Mouse (Mus musculus) kidney, postnatal 0 days (tissue): ENCODE measurements at regions not wholly inside any gene's neighbourhood (a gene's known extent, or its start where the extent isn't known, plus 50 kb on each side); places are given as distances from the start of the nearest gene placed in this dataset.

ENCODE experiments used
- ATAC-seq: fragments of 200-750 bp; cut with Nextera tagmentation; replicated peaks from 2 replicates; pipeline ENCODE4 v1.8.0; 2017; ENCODE audit warnings: low read depth, moderate number of reproducible peaks, moderate TSS enrichment, moderate library complexity; ENCODE audit not compliant: low FRiP score
- DNase-seq: peaks from one replicate; pipeline ENCODE4 v3.0.0-alpha.2; 2016; ENCODE audit warnings: low spot score
- H3K27ac ChIP-seq: fragments of 300-500 bp; sonication (generic); 2 replicates; pipeline ENCODE4 v1.5.1; 2014; ENCODE audit warnings: mild to moderate bottlenecking
- H3K27me3 ChIP-seq: fragments of 300-500 bp; sonication (generic); 2 replicates; pipeline ENCODE4 v1.6.1; 2014; ENCODE audit warnings: low read length, mixed read lengths; ENCODE audit not compliant: insufficient read depth
- H3K36me3 ChIP-seq: fragments of 300-500 bp; sonication (generic); 2 replicates; pipeline ENCODE4 v1.6.1; 2014; ENCODE audit warnings: low read length, mixed read lengths; ENCODE audit not compliant: insufficient read depth
- H3K4me1 ChIP-seq: fragments of 300-500 bp; sonication (generic); replicated peaks from 2 replicates; pipeline ENCODE4 v1.6.1; 2014; ENCODE audit warnings: antibody characterized with exemption, low read length, mixed read lengths; ENCODE audit not compliant: insufficient read depth
- H3K4me2 ChIP-seq: fragments of 300-500 bp; sonication (generic); 2 replicates; pipeline ENCODE4 v1.6.1; 2014; ENCODE audit warnings: mild to moderate bottlenecking, low read length, moderate library complexity, mixed read lengths
- H3K4me3 ChIP-seq: fragments of 300-500 bp; sonication (generic); replicated peaks from 2 replicates; pipeline ENCODE4 v1.5.1; 2014; ENCODE audit warnings: low read depth, low read length
- H3K9ac ChIP-seq: fragments of 300-500 bp; sonication (generic); 2 replicates; pipeline ENCODE4 v1.6.1; 2014; ENCODE audit warnings: low read depth, low read length
- H3K9me3 ChIP-seq: fragments of 300-500 bp; sonication (generic); replicated peaks from 2 replicates; pipeline ENCODE4 v1.6.1; 2016; ENCODE audit warnings: low read length, inconsistent platforms, mixed read lengths
- CTCF ChIP-seq: IDR thresholded peaks from 2 replicates; pipeline ENCODE4 v1.5.1; 2016; ENCODE audit warnings: antibody characterized with exemption, low read depth, mild to moderate bottlenecking, moderate library complexity
- WGBS: fragments of 180-500 bp; shearing (Covaris S2); extraction: QIAGEN DNeasy Blood & Tissue Kit; methylation state at CpG from one replicate; pipeline ENCODE4 v1.1.7; 2014; 5-methylcytosine and 5-hydroxymethylcytosine counted together

DNA sequence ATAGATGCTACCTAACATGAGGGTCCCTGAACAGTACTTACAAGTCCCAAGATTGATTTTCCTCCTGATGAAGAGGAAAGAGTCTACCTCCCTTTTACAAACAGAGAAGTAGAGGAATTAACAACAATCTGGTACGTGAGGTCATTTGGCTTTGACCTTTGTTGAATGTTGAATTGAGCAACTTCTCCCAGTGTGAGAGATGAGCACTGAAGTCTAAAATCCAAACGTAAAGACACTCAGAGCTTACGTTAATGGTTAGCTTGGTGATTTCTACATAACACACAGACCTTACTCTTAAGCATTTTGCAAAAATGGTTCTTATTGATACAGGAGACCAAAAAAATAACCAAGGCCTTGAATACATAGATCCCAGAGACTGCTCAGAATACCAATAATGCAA is 165.1 kb downstream of the Tmx1 start:
- ATAC-seq: no peak
- no peak overlapping the region for H3K9ac ChIP-seq
- H3K4me1 ChIP-seq: no peaks in the 10 kb centered on the region
- H3K4me2 ChIP-seq: no peak overlapping the region
- H3K9me3 ChIP-seq: no peaks in the 10 kb centered on the region
- no peaks in the 10 kb centered on the region for H3K36me3 ChIP-seq
- no peak for TF ChIP-seq CTCF
- no peak for DNase-seq
- WGBS: 74% methylated on average over 3 of the region's 3 CpGs
- no peaks in the 10 kb centered on the region for H3K27me3 ChIP-seq
- H3K4me3 ChIP-seq: no peak overlapping the region
- no peak overlapping the region for H3K27ac ChIP-seq

DNA sequence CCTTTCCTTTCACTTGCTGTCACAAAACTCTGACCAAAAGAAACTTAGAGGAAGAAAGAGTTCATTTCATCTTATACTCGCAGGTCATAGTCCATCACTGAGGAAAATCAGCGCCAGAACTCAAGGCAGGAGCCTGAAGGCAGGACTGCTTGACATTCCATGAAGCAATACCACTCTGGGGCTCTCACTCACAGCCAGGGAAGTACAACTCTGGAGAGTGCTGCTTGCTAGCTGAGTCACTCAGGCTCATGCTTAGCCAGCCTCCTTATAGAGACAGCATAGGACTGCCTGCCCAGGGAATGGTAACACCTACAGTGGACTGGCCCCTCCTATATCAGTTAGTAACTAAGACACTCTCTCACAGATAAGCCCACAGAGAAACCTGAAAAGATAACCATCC is 166.5 kb downstream of the Tmx1 start:
- no peak for TF ChIP-seq CTCF

DNA sequence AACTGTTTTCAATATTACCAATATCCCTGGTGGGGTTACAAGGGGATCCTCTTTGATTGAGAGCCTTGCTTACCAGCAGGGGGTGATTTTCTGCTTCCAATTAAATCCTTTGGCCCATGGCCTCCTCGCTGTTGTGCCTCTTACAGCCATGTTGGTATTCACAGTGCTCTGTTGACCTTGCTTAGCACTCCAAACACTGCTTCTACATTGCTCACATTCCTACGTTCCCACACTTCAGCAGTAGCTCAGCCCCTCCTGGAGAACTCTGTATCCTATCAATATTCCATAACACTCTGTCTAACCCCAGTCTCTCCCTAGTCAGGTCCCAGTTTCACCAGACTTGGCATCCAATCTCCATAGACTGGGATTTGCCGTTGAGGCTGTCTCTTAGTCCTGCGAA is 169.1 kb downstream of the Tmx1 start:
- ATAC-seq: no peak
- Histone ChIP-seq H3K4me3 (no peak overlapping the region), H3K9me3 (no peaks in the 10 kb centered on the region), H3K36me3 (no peaks in the 10 kb centered on the region), H3K27me3 (no peaks in the 10 kb centered on the region), H3K4me1 (no peaks in the 10 kb centered on the region), H3K4me2 (no peak overlapping the region), H3K9ac (no peak overlapping the region), H3K27ac (no peak overlapping the region)
- TF ChIP-seq CTCF: no peak
- WGBS: 65% methylated on average over 4 of the region's 4 CpGs
- DNase-seq: no peak

More for the DNA sequence above, 166.5 kb downstream of the Tmx1 start:
- no peak for DNase-seq
- Histone ChIP-seq H3K9me3 (no peaks in the 10 kb centered on the region), H3K4me1 (no peaks in the 10 kb centered on the region), H3K36me3 (no peaks in the 10 kb centered on the region), H3K4me3 (no peak overlapping the region), H3K27ac (no peak overlapping the region), H3K27me3 (no peaks in the 10 kb centered on the region), H3K9ac (no peak overlapping the region), H3K4me2 (no peak overlapping the region)
- no peak for ATAC-seq
- 90% methylated on average over 2 of the region's 2 CpGs for WGBS

GRCm38 (mm10) chr12:70624298-70624980 is 171.5 kb downstream of the Tmx1 start:
- H3K4me3 ChIP-seq: no peak overlapping the region
- no peaks in the 10 kb centered on the region for H3K9me3 ChIP-seq
- ATAC-seq: no peak
- 47% methylated on average over 9 of the region's 9 CpGs for WGBS
- no peak for TF ChIP-seq CTCF
- no peaks in the 10 kb centered on the region for H3K36me3 ChIP-seq
- H3K4me2 ChIP-seq: no peak overlapping the region
- H3K27me3 ChIP-seq: no peaks in the 10 kb centered on the region
- H3K9ac ChIP-seq: no peak overlapping the region
- no peak for DNase-seq
- no peak overlapping the region for H3K27ac ChIP-seq
- no peaks in the 10 kb centered on the region for H3K4me1 ChIP-seq

DNA sequence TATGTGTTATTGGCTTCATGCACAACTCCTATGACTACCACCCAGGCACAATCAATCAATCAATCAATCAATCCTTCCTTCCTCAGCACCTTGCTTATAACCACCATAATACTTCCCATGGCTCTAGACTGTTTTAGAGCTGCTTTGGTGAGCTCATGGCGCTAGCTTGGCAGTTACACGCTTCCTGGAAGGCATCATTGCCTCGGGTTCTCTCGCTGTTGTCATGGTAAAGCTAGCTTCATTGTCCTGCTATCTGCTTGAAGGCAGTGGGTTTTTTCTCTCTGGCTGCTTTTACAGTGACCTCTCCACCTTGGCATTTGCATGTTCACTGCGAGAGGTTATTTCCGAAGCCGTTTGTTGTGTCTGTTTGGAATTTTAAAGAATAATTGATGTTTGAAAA is 174.7 kb downstream of the Tmx1 start:
- Histone ChIP-seq H3K9ac (no peak overlapping the region), H3K4me2 (no peak overlapping the region), H3K36me3 (no peaks in the 10 kb centered on the region), H3K27ac (no peak overlapping the region), H3K9me3 (no peaks in the 10 kb centered on the region), H3K27me3 (no peaks in the 10 kb centered on the region), H3K4me1 (no peaks in the 10 kb centered on the region), H3K4me3 (no peak overlapping the region)
- TF ChIP-seq CTCF: no peak
- whole genome bisulfite sequencing: 77% methylated on average over 7 of the region's 7 CpGs
- ATAC-seq (no peak), DNase-seq (no peak)

DNA sequence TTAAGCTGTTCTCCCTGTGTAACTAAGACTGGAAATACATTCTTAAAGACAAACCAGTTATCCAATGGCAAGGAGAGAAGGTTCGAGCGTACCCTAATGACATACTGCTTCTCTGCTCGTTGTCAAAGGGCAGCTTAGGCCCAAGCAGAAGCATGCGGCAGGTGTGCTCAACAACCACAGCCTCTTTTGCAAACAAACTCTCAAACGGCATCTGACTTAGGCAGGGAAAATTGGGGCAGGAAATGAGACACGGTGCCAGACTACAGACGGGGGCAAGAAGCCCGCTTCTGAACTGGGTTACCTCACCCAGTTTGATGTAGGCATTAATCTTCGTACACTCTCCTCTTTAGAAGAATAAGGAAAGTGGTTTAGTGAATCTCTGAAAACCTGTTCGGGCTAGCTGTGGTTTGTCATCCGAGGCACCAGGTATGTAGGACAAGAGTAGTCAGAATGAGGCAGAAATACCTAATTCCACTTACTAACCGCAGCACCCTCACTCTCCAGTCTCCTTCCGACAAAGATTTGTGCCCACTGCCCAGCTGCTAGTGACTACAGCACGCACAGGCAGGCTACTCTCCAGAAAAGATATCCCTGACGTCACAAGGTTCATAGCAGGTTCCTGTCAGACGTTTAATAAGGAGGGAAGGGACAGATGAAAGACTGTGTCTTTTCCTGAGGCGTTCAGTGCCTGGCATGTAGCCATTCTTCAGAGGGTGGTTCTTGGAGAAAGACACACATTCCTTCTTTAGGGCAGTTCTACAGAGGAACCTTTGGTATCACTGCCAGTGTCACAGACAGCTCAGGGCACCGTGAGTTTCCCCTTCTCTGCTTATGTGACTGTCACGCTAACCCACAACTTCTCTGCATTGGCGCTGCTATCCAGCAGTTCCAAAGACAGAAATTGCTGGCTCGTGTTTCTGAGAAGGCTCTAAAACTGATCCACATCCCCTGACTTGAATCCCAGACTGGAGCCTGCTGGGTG is 175.8 kb downstream of the Tmx1 start:
- DNase-seq (no peak), ATAC-seq (no peak)
- H3K4me1 ChIP-seq: no peaks in the 10 kb centered on the region
- no peaks in the 10 kb centered on the region for H3K36me3 ChIP-seq
- no peak overlapping the region for H3K4me3 ChIP-seq
- H3K9me3 ChIP-seq: no peaks in the 10 kb centered on the region
- no peaks in the 10 kb centered on the region for H3K27me3 ChIP-seq
- TF ChIP-seq CTCF: no peak
- no peak overlapping the region for H3K27ac ChIP-seq
- 61% methylated on average over 21 of the region's 21 CpGs for WGBS
- no peak overlapping the region for H3K9ac ChIP-seq
- no peak overlapping the region for H3K4me2 ChIP-seq
